Mouse (Mus musculus) retina, adult 2 months (tissue): ENCODE measurements at regions not wholly inside any gene's neighbourhood (a gene's known extent, or its start where the extent isn't known, plus 50 kb on each side); places are given as distances from the start of the nearest gene placed in this dataset.
"Not testable (repeated sequence)": the region's sequence is repeated elsewhere in the genome, so short reads cannot be mapped to it uniquely, and the experiment has no call there.

Experiments
- DNase-seq: peaks from one replicate; pipeline ENCODE4 v3.0.0-alpha.2; 2012; ENCODE audit warnings: low read depth, low spot score

DNA sequence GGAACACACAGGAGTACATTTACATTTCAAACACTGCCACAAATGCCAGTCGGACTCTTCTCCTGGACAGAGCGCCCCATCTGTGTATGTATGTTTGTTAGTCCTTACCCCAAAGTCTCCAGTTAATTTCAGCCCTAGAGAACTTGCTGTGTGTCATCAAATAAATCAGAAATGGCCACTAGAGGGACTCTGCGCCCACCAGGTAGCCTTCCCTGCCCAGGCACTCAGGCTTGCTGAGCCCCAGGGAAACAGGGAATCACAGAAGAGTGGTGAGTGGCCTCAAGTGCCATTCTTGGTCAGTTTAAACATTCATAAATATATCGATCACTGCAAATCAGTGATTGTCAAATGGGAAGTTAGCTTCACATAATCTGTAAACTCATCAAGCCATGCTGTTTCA lies 102.8 kb upstream of the Ube2dnl1 start:
- not testable (repeated sequence) for DNase-seq

DNA sequence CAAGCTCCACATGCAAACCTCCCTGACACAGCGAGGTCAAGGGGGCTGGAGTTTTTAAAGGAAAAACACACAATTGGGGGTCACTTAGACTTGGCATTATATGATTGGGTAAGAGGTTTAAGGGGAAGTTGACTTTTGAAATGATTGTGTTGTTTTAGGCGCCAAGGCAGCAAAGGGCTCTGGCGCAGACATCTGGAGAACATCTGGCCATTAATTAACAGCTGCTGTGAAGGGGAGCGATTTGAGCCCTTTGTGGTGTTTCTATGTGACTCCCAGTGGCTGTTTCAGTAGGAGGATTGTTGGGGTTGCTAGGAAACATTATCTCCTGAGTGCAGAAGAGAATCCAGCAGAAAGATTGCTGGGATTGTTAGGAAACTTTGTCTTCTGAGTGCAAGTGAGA lies 88.5 kb upstream of the Ube2dnl1 start:
- DNase-seq: peak; percentile 1

DNA sequence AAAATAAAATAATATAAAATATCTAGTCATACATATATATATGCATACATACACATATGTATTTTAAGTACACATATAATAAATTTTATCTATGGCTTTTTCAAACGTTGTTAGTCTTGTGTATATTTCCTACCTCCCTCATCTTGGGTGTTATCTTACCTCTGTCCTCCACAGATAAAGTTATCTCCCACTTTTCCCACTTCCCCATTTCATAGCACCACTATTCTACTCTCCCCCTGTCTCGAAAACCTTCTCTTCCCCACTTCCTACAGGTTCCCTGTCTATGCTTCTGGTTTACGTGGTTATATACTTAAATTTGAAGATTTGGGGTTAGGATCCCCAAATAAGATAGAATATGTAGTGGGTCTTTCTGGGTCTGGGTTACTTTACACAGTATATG lies 67.9 kb upstream of the Ube2dnl1 start:
- no peak for DNase-seq

DNA sequence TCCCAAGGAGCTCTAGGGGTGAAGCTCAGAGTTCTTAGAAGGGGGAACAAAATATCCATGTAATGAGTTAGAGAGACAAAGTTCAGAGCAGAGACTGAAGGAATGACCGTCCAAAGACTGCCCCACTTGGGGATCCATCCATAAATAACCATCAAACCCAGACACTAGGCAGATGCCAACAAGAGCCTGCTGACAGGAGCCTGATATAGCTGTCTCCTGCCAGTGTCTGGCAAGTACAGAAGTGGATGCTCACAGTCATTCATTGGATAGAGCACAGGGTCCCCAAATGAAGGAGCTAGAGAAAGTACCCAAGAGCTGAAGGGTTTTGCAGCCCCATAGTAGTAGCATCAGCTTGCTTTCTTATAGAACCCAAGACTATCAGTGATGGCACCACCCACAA lies 61.3 kb upstream of the Ube2dnl1 start:
- no peak for DNase-seq
